Mouse (Mus musculus): ENCODE measurements at regions not wholly inside any gene's neighbourhood (a gene's known extent, or its start where the extent isn't known, plus 50 kb on each side); places are given as distances from the start of the nearest gene placed in this dataset.

DNA sequence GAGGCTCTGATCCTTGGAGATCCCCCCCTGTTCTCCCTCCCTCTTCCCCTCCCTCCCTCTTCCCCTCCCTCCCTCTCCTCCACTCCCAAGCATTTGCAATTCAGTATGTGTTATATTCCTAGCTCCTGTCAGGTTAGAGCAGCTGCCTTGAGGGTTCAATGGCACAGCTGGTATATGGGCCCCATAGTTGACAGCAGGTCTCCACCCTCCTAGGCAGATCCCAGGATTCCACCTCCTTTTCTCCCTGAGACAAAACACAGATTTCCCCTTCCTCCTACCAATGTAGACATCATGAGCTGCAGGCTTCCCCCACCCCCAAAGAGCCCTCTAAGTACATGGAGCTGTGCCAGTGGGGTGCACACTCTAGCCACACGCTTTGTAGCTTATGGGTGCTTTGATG is 137.8 kb downstream of the Unc5cl start:
- no peak for TF ChIP-seq GATA1 (IDR thresholded peaks at IDR 0.05; ENCODE audit: borderline replicate concordance, low read length)
- no peak for TF ChIP-seq FLI1 (IDR thresholded peaks at IDR 0.05; ENCODE audit: low read length)

Data from megakaryocyte, embryonic 14.5 days (primary cell).